Mouse (Mus musculus): ENCODE data around the gene Plau. TPM values are rescaled to one million over a fixed set of nuclear protein-coding genes. Genes with fewer than 3 reads are reported as not detected.

Plau gene
- polyA plus RNA-seq, 2 experiments = 3.1 to 9.1 TPM

DNA sequence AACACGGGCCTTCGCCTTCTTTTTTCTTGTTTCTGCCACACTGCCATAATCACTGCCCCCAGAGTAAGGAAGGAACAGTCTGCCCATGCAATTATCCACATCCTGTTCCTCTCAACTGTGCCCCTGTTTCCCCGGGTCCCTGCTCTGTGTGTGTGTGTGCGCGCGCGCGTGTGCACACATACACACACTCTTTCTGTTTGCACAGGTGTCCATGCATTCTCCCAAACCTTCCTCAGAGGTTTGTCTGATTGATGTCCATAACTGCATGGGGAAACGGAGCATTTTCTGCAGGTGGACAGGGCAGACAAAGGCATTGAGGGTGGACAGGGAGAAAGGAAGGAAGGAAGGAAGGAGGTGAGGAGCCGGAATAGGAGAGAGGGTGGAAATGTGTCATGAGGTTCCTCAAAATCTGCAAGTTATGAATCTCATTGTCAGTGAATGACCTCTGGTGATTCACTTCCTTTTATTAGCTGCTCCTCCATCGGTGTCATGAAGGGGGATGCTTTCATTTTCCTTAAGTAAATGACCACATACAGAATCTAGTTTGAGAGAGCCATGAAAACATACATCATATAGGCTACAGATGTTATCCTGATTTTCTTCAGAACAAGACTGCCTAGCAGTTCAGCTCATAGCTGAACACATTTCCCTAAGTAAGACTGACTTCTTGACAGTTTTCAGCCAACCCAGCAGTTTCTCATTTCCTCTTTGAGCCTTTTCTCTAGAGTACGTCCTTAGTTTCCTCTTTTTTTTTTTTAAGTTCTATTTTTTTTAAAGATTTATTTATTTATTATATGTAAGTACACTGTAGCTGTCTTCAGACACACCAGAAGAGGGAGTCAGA is 6.7 kb upstream of the Plau start:
- no peaks in the 10 kb centered on the region for H3K9me3 ChIP-seq (ENCODE audit: control insufficient read depth, low read length)
- 70% methylated on average over 12 of the region's 12 CpGs for WGBS
- peaks cover 6% of the 10 kb centered on the region; the same call in 1 of the 2 replicates for H3K4me1 ChIP-seq (ENCODE audit: control insufficient read depth, insufficient read depth, low read length)
- H3K4me2 ChIP-seq (replicated peaks; ENCODE audit: low read depth, low read length, severe bottlenecking) = no peak overlapping the region
- H3K27ac ChIP-seq (replicated peaks; ENCODE audit: low read depth, low read length) = no peak overlapping the region
- no peak for ATAC-seq (ENCODE audit: low FRiP score, low read depth)
- no peaks in the 10 kb centered on the region for H3K36me3 ChIP-seq (ENCODE audit: control insufficient read depth, insufficient read depth, low read length)
- no peak for DNase-seq (ENCODE audit: low spot score)
- H3K4me3 ChIP-seq (replicated peaks; ENCODE audit: low read length) = no peak overlapping the region
- H3K9ac ChIP-seq (ENCODE audit: low read depth, low read length, severe bottlenecking) = no peak overlapping the region
- H3K27me3 ChIP-seq (ENCODE audit: control insufficient read depth, insufficient read depth, low read length) = no peaks in the 10 kb centered on the region
- TF ChIP-seq POLR2A (IDR thresholded peaks at IDR 0.05; ENCODE audit: borderline replicate concordance, extremely low read depth, insufficient read depth, insufficient read length) = no peak

DNA sequence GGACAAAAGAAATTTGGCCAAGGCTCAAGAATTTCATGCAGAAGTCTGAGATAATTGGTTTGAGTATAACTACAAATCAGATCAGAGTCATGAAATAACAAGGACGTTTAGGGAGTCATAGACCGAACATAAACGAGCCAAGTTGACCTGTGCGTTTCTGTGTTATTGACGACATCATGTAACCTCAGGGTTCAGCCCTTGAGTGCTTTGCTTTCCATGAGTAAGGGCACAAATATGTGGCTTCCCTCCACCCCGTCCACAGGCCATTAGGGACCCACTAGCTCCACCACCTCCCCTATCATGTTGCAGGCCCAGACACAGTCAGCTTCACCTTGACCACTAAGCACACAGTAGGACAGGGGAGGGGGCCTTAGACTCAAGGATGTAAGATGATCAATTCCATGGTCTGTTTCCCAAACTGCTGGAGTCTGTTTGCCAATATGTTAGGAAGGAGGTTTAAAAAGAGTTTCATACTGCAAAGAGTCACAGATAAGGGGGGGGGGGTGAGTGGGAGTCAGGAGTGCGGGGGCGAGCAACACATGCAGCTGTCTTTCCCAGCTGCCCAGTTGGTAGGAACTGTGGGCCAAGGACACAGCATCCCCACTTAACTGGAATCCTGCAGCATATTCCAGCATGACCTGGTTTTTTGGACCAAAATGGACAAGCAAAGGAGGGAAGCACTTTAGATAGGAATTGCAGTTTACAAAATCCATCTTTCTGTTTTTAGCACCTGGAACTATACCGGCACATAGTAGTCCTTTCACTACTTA is 5.1 kb upstream of the Plau start:
- WGBS = 59% methylated on average over 9 of the region's 9 CpGs
- Histone ChIP-seq H3K27me3 (ENCODE audit: control insufficient read depth, insufficient read depth, low read length) (no peaks in the 10 kb centered on the region), H3K9ac (ENCODE audit: low read depth, low read length, severe bottlenecking) (no peak overlapping the region), H3K27ac (replicated peaks; ENCODE audit: low read depth, low read length) (no peak overlapping the region), H3K4me2 (replicated peaks; ENCODE audit: low read depth, low read length, severe bottlenecking) (no peak overlapping the region), H3K9me3 (ENCODE audit: control insufficient read depth, low read length) (no peaks in the 10 kb centered on the region), H3K4me3 (replicated peaks; ENCODE audit: low read length) (no peak overlapping the region), H3K4me1 (ENCODE audit: control insufficient read depth, insufficient read depth, low read length) (peaks cover 6% of the 10 kb centered on the region; the same call in 1 of the 2 replicates), H3K36me3 (ENCODE audit: control insufficient read depth, insufficient read depth, low read length) (no peaks in the 10 kb centered on the region)
- no peak for TF ChIP-seq POLR2A (IDR thresholded peaks at IDR 0.05; ENCODE audit: borderline replicate concordance, extremely low read depth, insufficient read depth, insufficient read length)
- DNase-seq (ENCODE audit: low spot score) (peak; percentile 38), ATAC-seq (ENCODE audit: low FRiP score, low read depth) (peak; percentile 68; the same call in 1 of the 2 replicates)

DNA sequence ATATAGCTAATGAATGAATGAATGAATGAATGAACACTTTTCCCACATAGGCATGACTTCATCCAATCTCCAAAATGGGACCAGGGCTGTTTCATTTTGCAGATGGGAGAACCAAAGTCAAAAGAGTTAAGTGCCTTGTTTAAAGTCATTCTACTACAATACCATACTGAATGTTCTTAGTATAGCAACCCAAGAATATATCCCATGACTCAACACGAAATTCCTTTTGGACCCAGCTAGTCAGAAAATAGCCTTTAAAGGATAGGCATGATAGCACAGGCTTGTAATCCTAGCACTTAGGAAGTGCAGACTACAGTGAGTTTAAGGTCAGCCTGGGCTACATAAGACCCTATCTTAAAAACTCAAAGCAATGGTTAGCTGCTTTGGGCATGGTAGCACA is 4.5 kb upstream of the Plau start:
- WGBS = 77% methylated on average over 1 of the region's 1 CpGs
- Histone ChIP-seq H3K9ac (ENCODE audit: low read depth, low read length, severe bottlenecking) (no peak overlapping the region), H3K27ac (replicated peaks; ENCODE audit: low read depth, low read length) (no peak overlapping the region), H3K4me2 (replicated peaks; ENCODE audit: low read depth, low read length, severe bottlenecking) (no peak overlapping the region), H3K9me3 (ENCODE audit: control insufficient read depth, low read length) (no peaks in the 10 kb centered on the region), H3K4me3 (replicated peaks; ENCODE audit: low read length) (no peak overlapping the region), H3K36me3 (ENCODE audit: control insufficient read depth, insufficient read depth, low read length) (no peaks in the 10 kb centered on the region), H3K4me1 (ENCODE audit: control insufficient read depth, insufficient read depth, low read length) (peaks cover 6% of the 10 kb centered on the region; the same call in 1 of the 2 replicates), H3K27me3 (ENCODE audit: control insufficient read depth, insufficient read depth, low read length) (no peaks in the 10 kb centered on the region)
- ATAC-seq (ENCODE audit: low FRiP score, low read depth) = no peak
- TF ChIP-seq POLR2A (IDR thresholded peaks at IDR 0.05; ENCODE audit: borderline replicate concordance, extremely low read depth, insufficient read depth, insufficient read length) = no peak
- no peak for DNase-seq (ENCODE audit: low spot score)

DNA sequence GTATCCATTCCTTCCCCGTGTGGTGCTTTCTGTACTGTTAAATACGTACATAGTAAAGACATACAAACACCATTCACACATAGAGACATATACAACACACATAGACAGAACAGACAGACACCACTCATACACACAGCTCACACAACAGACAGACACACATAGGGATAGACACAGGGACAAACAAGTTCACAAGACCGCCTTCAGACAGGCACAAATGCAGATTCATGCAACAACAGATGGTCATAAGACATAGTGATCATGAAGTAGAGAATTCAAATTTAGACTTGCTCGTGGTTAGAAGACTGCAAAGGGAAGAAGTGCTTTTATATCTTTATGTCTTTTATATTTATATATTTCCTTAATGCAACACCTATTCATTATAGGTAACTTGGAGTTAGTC is 2.9 kb upstream of the Plau start:
- DNase-seq (ENCODE audit: low spot score) = no peak
- H3K9me3 ChIP-seq (ENCODE audit: control insufficient read depth, low read length) = no peaks in the 10 kb centered on the region
- H3K4me3 ChIP-seq (replicated peaks; ENCODE audit: low read length) = no peak overlapping the region
- H3K4me1 ChIP-seq (ENCODE audit: control insufficient read depth, insufficient read depth, low read length) = peaks cover 9% of the 10 kb centered on the region; the same call in 1 of the 2 replicates
- TF ChIP-seq POLR2A (IDR thresholded peaks at IDR 0.05; ENCODE audit: borderline replicate concordance, extremely low read depth, insufficient read depth, insufficient read length) = no peak
- WGBS = 91% methylated on average over 4 of the region's 4 CpGs
- no peak overlapping the region for H3K4me2 ChIP-seq (replicated peaks; ENCODE audit: low read depth, low read length, severe bottlenecking)
- no peaks in the 10 kb centered on the region for H3K27me3 ChIP-seq (ENCODE audit: control insufficient read depth, insufficient read depth, low read length)
- H3K9ac ChIP-seq (ENCODE audit: low read depth, low read length, severe bottlenecking) = no peak overlapping the region
- H3K27ac ChIP-seq (replicated peaks; ENCODE audit: low read depth, low read length) = no peak overlapping the region
- ATAC-seq (ENCODE audit: low FRiP score, low read depth) = no peak
- no peaks in the 10 kb centered on the region for H3K36me3 ChIP-seq (ENCODE audit: control insufficient read depth, insufficient read depth, low read length)

DNA sequence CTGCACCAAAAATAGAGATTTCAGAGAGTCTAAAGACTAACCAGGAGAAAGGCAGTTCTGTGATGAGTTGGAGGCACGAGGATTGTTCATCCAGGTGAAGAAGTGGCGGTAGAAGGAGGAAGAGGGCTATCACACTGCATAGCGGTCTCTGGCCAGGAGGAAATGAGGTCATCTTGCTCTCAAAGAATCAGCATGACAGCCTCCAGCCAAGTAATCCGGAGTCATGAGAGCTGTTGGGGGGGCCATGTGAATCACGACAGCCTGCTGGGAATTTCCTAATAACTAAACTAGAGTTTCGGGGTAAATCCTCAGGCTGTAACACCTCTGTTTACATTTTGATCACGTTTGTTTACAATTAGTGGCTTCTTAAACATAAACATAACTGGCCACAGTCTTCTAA is 2.3 kb upstream of the Plau start:
- Histone ChIP-seq H3K36me3 (ENCODE audit: control insufficient read depth, insufficient read depth, low read length) (0 out of 2 replicates have a peak, but pooled peaks cover 3% of the 10 kb centered on the region), H3K4me2 (replicated peaks; ENCODE audit: low read depth, low read length, severe bottlenecking) (no peak overlapping the region), H3K27me3 (ENCODE audit: control insufficient read depth, insufficient read depth, low read length) (no peaks in the 10 kb centered on the region), H3K4me3 (replicated peaks; ENCODE audit: low read length) (no peak overlapping the region), H3K27ac (replicated peaks; ENCODE audit: low read depth, low read length) (no peak overlapping the region), H3K9ac (ENCODE audit: low read depth, low read length, severe bottlenecking) (no peak overlapping the region), H3K9me3 (ENCODE audit: control insufficient read depth, low read length) (no peaks in the 10 kb centered on the region), H3K4me1 (ENCODE audit: control insufficient read depth, insufficient read depth, low read length) (peaks cover 9% of the 10 kb centered on the region; the same call in 1 of the 2 replicates)
- no peak for DNase-seq (ENCODE audit: low spot score)
- WGBS = 46% methylated on average over 7 of the region's 7 CpGs
- no peak for TF ChIP-seq POLR2A (IDR thresholded peaks at IDR 0.05; ENCODE audit: borderline replicate concordance, extremely low read depth, insufficient read depth, insufficient read length)
- no peak for ATAC-seq (ENCODE audit: low FRiP score, low read depth)
